Mouse (Mus musculus) mesoderm, embryonic 11.5 days (tissue): ENCODE measurements around the gene Fam120a.

Experiments used
- DNase-seq: peaks from one replicate; pipeline ENCODE4 v3.0.0-alpha.2; 2012; ENCODE audit warnings: low read depth, low spot score

The Fam120a gene

DNA sequence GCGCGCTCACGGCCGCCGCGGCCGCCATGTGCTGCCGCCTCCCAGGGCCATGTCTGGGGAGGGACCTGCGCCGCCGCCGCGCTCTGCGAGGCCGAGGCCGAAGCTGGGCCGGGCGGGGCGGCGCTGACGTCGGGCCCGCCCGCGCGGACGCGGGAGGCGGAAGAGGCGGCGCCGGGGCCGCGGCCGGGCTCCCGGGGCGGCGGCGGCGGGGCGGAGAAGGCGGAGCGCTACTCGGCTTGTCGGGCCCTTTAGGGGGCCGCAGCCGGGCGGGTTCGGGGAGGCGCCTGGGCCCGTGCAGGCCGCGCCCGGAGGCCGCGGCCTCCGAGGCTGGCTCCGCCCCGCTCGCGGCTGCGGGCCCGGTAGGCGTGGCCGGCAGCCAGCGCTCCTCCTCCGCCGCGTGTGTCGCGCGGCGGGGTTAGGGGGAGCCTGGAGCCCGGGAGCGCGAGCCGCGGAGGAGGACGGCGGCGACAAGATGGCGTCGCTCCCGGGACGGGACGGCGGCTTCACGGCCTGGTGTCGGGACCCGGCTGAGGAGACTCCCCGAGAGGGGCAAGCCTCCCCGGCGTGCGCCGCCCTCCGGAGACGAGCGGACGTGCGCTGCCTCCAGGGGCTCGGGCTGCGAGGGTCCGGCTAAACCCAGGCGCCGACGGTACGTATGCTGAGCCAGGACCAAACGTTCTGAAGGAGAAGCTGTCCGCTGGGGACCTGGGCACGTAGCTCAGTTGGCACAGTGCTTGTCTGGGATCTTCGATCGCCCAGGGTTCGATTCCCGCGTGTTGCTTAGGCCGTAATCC lies at the start of gene Fam120a:
Gene Fam120a, minus strand, starts transcription at position 62 of the 794 bp plus-strand sequence.
- DNase-seq = peak; percentile 83

DNA sequence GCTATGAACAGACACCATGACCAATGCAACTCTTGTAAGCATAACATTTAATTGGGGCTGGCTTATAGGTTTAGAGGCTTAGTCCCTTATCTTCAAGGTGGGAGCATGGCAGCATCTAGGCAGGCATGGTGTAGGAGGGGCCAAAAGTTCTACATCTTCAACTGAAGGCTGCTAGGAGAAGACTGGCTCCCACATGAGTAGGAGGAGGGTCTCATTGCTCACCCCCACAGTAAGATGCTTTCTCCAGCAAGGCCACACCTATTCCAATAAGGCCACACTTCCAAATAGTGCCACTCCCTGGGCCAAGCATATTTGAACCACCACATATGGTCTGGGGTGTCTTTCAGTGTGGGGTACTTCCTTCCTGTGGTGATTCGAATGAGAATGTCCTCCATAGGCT lies 49.6 kb upstream of the Fam120a start:
- no peak for DNase-seq

DNA sequence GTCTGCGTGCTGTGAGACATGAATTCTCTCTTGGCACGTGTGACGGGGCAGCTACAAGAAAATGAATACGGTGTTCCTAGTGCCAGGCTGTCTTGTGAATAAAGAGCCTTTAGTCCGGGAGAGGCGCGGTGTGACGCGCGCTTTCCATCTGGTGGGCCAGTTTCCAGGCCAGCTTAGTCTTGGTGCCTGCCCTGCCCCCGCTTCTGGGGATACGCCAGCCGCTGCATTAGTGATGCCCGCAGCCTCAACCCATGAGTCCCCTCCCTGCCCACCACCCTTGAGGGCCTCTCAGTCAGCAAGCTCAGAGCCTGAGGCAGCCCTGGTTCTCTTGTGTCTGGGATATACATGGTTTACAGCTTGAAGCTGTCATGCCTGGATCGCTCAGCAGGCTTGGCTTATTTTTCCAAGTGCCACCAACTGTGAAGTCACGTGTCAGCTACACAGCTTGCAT lies 48.5 kb upstream of the Fam120a start:
- peak; percentile 73 for DNase-seq

DNA sequence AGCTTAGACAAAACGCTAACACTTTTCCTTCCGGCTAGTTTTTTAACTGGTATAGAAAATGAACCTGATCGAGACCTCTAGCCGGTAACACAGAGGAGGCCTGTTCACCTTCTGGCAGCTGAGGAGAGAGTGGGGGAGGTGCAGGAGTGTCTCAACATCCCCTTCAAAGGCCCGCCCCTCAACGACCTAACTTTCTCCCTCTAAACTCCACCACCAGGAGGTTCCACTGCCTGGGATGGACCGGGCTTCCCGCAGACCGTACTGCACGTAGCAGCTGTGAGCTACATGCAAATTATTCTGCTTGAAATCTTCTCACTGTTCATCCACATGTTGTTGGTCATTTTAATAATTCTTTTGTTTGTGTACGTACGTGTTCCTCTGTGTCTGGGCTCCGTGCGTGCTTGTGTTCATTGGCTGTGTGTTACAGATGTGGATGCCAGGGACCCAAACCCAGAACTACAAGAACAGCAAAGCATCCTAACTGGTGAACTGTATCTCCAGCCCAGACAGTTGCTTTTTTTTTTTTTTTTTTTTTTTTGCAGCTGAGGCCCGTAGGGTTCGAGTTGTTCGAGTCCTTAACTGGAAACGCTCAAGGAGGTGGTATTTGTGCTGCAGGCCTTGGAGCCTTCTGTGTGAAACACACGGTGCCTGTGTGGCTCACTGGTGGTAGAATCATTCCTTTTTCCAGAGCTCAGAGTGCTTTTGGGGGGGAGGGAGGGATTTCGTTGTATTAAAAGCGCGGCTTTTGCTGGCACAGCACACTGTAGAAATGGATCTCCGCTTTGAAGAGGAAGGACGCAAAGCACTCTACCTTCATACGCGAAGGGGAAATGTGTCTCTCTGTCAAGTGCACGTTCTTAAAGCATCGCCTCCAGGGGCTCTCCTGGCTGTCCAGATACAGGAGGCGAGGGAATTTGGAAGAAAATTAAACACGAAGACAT lies 47.8 kb upstream of the Fam120a start:
- DNase-seq = peak; percentile 41

DNA sequence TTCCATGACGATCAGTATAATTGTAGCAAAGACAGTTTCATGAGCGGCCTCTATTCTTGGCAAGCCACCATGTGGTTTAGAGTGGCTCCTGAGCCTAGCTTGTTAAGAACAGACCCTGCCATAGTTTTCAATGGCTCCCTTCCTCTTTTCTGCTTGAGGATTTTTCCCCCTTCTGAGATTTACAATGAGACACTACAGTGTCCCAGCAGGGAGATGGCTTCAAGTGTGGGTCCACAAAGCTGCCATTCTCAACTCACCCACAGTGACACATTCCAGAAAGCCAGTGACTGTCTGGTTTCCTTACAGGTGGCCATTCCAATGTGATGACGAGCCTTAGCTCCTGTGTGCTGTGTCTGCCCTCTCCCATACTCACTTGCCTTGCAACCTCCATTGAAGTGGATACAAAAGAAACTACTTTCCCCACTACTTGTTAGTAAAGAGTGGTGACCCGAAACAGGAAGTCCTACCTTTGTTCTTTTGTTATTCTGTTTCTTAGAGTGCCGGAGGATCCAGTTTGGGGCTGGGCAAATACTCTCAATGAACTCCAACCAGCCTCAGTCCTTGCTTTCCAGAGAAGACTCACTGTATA lies 45.5 kb upstream of the Fam120a start:
- no peak for DNase-seq

DNA sequence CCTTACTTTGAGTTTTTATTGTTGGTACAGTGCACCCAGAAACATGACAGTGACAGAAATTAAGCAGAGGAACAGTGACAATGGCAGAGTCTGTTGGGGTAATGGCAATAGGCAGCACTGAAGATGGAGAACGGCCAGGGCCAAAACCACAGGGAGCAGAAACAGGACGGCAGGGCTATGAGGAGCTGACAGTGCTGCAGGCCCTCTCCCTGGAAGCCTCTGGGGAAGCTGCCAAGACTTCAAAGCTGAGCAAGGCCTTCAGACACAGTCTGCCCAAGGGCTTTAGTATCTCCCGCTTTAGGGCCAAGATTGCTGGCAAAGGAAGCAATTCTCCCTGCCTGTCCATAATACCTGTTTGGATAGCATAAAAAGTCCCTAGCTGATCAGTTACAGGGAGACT lies 33.9 kb upstream of the Fam120a start:
- DNase-seq = no peak

DNA sequence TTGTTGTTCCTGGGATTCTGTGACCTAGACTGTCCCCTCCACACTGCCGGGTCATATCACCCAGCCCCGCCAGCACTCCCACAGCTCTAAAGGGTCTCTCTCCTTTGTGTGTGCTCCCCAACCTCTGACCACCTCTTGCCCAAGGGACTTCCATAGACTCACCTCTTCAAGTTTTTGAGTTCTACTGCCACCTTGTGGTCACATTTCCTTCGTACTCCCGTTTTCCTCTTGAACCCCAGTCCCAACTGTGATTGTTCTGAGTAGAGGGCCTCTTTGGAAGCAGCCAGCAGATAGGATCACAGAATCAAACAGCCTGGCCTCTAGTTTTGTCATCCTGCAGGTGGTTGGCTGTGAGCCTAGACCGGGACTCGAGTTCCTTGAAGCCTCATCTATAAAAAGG lies 30.8 kb upstream of the Fam120a start:
- DNase-seq = peak; percentile 83

DNA sequence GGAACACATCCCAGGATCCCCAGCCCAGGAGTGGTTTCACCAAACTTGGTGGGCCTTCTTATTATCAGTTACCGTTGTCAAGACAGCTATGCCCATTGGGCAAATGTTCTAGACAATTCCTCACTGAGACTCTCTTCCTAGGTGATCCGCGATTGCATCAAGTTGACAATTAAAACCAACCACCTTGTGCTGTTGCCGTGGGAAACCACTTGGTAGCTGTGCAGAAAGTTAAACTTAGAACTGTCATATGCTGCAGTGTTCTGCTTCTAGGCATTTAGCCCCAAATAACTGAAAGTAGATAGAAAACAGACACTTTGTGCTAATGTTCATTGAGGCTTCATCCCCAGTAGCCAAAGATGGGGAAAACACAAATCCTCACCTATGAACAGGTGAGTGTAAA lies 28.9 kb upstream of the Fam120a start:
- no peak for DNase-seq

DNA sequence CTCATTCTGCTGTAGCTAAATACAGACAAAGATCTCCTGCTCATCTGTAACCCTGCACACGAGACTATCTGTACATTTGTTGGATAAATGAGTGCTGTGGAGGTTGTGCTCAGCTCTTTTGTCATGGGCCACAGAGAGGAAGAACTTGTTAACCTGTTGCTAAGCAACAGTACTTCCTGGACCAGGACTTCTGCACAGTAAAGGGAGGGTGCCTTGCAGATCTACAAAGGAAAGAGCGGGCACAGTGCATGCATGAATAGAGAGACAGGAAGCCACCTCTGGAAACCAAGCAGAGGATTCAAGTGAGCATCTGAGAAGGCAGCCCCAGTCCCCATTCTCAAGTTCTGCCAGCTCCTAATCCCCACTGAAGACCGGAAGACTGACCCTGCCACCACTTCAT lies 27.1 kb upstream of the Fam120a start:
- peak; percentile 33 for DNase-seq

DNA sequence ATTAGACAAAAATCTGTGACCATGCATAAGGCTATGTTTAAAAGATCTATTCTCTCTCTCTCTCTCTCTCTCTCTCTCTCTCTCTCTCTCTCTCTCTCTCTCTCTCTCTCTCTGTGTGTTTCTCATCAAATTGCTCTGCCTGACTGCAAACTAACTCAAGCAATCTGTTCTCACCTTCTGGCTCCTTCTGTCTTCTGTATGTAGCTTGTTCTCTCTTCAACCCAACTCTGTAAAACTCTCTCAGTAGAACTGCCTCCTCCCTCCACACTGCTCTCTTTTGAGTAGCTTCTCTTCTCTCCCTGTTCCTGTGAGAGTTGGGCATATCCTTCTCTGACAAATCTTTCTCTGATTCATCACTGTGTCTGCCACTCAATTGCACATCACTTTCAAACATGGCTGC lies 25.1 kb upstream of the Fam120a start:
- no peak for DNase-seq

DNA sequence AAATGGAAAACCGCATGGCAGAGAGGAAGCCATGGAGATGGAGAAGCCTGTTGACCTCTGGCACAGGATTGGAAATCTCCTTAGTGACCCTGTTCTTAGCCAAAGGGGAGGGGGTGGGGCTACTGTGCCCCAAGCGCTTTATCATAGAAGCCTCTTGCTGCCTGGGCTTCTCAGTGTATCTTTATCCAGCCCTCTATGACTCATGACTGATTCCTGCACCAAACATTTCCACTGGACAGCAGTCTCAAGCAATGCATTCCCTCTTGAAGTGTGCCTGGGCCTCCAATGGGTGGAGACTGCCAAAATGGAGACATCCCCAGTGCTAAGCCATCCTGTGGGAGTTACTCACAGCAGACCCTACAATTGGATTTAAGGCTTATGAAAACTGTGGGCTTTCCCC lies 22.3 kb upstream of the Fam120a start:
- DNase-seq = no peak

DNA sequence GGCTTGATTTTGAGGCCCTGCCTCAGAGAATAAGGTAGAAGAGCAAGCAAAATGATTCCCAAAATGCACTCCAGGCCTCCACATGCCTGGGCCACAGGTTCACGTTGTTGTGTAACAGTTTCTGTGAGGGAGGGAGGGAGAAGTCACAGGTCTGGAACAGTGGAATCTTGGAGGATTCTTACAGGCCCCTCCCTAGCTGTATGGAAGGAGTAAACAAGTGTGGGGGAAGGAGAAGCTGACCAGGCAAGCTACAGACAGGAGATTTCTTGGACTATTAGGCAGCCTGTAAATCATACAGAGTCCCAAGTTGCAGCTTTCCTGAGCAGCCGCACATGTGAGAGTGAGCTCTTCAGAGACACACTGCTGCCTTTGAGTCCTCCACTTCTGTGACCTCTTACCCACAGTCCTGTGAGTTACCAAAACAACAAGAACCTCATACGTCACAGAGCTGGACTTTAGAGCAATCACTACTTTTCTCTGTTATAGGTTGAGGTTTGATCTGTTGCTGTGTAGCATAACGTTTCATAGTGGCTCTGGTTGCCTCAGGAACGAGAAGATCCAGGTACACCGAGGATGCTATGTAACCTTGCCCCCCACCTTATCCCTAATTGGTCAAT lies 14.8 kb upstream of the Fam120a start:
- DNase-seq = no peak

DNA sequence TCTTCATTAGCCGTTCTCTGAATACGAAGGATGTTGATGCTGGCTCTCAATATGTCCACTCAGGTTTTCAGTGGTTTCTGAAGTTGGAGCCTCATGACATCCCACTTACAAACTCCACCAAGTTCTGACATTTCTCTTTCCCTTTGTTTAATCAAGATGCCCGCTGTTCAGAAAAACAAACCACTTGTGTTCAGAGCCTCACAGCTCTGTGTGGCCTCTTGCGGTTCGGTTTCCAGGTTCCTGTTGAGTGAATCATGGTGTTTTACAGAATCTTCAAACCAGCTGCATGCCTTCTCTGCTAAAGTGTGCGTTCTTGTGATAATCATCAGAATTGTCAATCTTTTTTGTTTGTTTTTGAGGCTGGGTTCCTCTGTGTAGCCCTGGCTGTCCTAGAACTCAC lies 11.3 kb upstream of the Fam120a start:
- no peak for DNase-seq

DNA sequence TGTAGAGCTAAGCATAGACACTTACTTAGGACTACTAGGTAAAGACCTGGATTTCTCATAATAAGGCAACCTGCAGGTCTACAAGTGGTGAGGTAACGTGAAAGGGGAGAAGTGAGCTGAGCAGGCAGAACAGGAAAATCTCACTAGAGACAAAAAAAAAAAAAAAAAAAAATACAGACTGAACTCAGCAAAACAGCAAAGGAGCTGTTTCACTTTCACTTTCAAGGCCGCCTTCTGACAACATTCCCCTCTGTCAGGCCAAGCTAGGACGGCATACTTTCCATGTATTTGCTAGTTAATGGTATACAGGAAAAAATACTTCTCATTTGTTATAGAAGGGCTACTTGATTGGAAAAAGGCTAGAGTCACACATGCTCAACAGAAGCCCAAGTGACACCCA lies 10.0 kb upstream of the Fam120a start:
- DNase-seq = no peak

DNA sequence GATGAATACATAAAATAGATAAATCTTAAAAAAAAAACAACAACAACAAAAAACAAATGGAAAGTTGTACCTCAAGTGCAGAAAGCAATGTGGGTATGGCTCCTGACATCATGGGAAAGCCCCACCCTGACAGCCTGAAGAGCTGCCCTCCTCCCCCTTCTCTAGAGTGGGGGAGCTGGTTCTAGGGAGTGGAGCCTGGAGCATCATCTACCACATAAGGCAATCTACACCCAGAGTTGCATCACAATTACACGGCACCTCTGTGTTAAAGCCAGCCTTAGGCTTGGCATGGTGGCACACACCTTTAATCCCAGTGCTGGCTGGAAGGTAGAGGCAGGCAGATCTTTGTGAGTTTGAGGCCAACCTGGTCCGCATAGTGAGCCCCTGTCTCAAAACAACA lies 6.9 kb upstream of the Fam120a start:
- no peak for DNase-seq

DNA sequence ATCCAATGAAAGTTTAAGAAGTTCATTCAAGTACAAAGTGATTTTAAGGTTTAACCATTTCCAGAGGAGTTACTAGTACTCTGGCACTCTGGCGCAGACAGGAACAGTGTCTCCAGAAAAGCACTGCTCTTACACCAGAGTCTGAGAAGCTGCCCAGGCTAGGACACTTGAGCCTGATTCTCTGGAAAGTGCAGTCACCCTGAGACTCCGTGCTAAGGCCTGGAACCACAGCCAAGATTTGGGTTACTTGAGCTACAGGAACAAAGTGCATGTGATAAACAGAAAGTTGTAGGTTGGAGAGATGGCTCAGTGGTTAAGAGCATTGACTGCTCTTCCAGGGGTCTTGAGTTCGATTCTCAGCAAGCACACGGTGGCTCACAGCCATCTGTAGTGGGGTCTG lies 6.4 kb upstream of the Fam120a start:
- DNase-seq = no peak

DNA sequence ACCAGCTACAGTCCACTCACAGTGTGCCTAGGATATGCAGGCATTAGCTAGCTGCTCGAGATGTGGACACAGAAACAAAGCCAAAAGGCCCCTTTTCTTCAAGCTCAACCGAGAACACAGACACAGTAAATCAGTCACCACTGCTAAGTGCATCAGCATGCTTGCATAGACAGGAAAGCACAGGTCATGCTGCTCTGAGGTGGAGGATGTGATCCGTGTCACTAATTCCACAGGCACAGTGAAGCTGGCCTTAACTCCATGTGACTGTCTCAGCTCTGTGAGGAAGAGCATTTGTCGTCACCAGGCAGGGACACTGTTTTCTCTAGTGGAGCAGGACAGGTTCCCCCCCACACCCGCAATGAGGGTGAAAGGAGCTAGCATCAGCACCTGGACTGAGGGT lies 5.4 kb upstream of the Fam120a start:
- DNase-seq = peak; percentile 41

DNA sequence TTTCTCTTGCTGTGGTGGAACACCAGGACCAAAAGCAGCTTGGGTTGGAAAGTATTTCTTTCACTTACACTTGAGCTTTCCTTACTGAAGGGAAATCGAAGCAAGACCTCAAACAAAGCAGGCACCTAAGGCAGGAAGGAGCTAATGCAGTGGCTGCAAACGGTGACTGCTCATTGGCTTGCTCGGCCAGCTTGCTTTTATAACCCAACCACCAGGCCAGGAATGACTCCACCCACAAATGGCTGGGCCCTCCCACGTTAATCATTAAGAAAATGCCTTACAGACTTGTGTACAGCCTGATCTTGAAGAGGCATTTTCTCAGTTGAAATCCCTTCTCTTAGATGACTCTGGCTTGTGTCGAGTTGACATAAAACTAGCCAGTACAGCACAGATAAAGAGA lies 3.2 kb upstream of the Fam120a start:
- no peak for DNase-seq

DNA sequence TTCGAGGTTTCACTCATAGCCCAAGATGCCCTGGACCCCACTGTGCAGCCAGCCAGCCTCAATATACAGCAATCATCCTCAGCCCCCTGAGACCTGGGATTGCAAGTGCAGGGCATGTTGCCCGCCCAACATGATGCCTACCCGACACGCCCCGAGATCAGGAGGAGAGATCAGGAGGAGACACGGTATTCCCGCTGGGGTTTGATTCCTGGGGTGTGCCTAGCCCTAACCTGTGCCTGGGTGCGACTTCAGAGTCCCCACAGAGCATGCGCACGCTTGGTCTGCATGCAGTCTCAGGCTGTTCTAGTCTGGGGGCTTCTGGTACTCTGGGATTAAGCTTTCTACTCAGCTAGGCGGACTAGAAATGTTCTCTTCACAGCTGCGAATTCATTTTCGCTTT lies 2.7 kb upstream of the Fam120a start:
- no peak for DNase-seq

DNA sequence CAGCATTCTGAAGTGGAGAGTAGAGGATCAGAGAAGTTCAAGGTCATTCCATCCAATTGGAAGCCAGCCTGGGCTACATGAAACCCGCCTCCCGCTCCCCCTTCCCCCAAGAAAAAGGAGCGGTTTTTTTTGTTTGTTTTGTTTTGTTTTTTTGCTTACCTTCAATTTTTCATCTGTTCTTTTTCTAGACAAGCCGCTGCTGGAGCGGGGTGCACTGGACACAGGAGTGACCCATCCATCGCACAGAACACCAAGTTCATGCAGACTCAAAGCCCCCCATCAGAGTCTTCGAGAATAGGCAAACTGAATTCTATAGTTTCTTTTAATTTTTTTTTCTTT lies 902 bp upstream of the Fam120a start:
- DNase-seq = no peak

DNA sequence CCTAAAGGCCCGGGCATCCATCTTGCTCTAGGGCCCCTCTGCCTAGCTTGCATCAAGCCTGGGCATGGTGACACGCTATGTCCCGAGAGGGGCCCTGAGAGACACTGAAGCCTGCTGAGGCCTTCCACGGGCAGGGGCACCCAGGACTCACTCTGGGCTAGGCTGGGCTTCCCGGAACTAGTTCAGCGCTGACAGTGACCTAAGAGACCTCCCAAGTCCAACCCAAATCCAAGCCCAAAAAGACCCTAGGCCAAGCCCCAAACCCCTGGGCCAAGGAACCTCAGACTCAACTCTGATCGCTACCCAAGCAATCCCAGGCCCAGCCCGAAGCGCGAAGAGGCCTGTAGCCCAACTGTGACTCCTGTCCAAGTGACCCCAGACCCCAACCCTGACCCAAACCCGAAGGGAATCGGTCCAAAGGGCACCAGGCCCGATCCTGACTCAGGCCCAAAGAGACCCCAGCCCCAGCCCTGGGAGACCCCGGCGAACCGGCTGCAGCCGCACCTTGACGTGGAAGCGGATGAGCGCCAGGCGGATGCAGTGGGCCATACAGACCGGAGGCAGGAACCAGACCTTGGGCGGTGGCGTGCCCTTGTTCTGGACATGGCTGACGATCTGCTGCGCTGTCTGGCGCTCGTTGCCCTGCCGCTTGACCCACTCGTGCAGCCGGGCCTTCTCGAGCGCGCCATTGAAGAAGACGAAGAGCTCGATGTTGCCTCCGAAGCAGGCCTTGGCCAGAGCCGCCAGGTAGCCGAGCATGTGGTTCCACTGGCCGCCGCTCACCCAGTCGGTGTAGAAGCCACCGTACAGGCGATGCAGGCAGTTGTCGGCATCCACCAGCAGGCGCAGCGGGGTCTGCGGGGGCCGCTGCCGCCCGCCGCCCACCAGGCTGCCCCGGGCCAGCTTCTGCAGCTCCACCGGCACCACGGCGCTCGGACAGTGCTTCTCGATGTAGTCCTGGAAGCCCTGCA lies 681 bp downstream of the Fam120a start:
- DNase-seq = peak; percentile 60
